Mouse (Mus musculus): ENCODE data around the gene Slc4a1. TPM values are rescaled to one million over a fixed set of nuclear protein-coding genes. Genes with fewer than 3 reads are reported as not detected.

Slc4a1 gene
- total and polyA plus RNA-seq, 3 experiments, result 1.1 to 596 (median 2.9) TPM

GRCm38 (mm10) chr11:102400513-102401084 lies 34.6 kb upstream of the Slc4a1 start:
- Histone ChIP-seq H3K4me3 (ENCODE audit: low read depth, low read length) (no peak overlapping the region), H3K4me1 (ENCODE audit: insufficient read depth, low read depth, low read length) (peaks cover 14% of the 10 kb centered on the region), H3K27me3 (ENCODE audit: insufficient read depth, low read length) (peaks cover 46% of the 10 kb centered on the region), H3K9me3 (replicated peaks) (no peaks in the 10 kb centered on the region), H3K36me3 (replicated peaks) (peaks cover 42% of the 10 kb centered on the region)
- no peak for DNase-seq (ENCODE audit: low spot score)
- TF ChIP-seq TAL1 (conservative IDR thresholded peaks at IDR 0.05; ENCODE audit: low read depth, low read length), result no peak
- no peak for TF ChIP-seq POLR2AphosphoS5 (IDR thresholded peaks at IDR 0.05; ENCODE audit: insufficient replicate concordance, low read depth, low read length)
- no peak for TF ChIP-seq GATA2 (IDR thresholded peaks at IDR 0.05; ENCODE audit: borderline replicate concordance, low read depth, low read length)
- no peak for TF ChIP-seq GATA1 (IDR thresholded peaks at IDR 0.05; ENCODE audit: borderline replicate concordance, low read length)
- TF ChIP-seq CTCF (IDR thresholded peaks at IDR 0.05; ENCODE audit: low read depth, low read length), result no peak
- no peak for ATAC-seq (ENCODE audit: extremely low read depth, insufficient number of reproducible peaks, low FRiP score, poor library complexity, severe bottlenecking)

DNA sequence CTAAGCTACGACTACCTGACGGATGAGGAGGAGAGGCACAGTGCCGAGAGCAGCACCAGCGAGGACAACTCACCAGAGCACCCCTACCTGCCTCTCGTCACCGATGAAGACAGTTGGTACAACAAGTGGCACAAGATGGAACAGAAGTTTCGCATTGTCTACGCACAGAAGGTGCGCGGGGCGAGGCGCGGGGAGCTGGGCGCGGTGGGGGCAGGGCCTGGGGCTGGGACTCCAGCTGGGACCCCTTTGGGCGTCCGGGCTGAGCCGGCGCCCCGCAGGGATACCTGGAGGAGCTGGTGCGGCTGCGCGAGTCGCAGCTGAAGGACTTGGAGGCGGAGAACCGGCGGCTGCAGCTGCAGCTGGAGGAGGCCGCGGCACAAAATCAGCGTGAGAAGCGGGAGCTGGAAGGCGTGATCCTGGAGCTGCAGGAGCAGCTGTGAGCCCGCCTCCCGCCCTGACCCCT lies 33.6 kb upstream of the Slc4a1 start:
- Histone ChIP-seq H3K36me3 (replicated peaks) (peaks cover 33% of the 10 kb centered on the region), H3K27me3 (ENCODE audit: insufficient read depth, low read length) (peaks cover 56% of the 10 kb centered on the region), H3K4me1 (ENCODE audit: insufficient read depth, low read depth, low read length) (peaks cover 5% of the 10 kb centered on the region; the same call in 1 of the 2 replicates), H3K9me3 (replicated peaks) (no peaks in the 10 kb centered on the region), H3K4me3 (ENCODE audit: low read depth, low read length) (no peak overlapping the region)
- TF ChIP-seq CTCF (IDR thresholded peaks at IDR 0.05; ENCODE audit: low read depth, low read length) (no peak), GATA1 (IDR thresholded peaks at IDR 0.05; ENCODE audit: borderline replicate concordance, low read length) (no peak), POLR2AphosphoS5 (IDR thresholded peaks at IDR 0.05; ENCODE audit: insufficient replicate concordance, low read depth, low read length) (no peak), GATA2 (IDR thresholded peaks at IDR 0.05; ENCODE audit: borderline replicate concordance, low read depth, low read length) (no peak), TAL1 (conservative IDR thresholded peaks at IDR 0.05; ENCODE audit: low read depth, low read length) (no peak)
- DNase-seq (ENCODE audit: low spot score) (no peak), ATAC-seq (ENCODE audit: extremely low read depth, insufficient number of reproducible peaks, low FRiP score, poor library complexity, severe bottlenecking) (no peak)

- DNase-seq (ENCODE audit: low spot score) (no peak), ATAC-seq (ENCODE audit: extremely low read depth, insufficient number of reproducible peaks, low FRiP score, poor library complexity, severe bottlenecking) (no peak)
- H3K4me3 ChIP-seq (ENCODE audit: low read depth, low read length), result no peak overlapping the region
- H3K9me3 ChIP-seq (replicated peaks), result no peaks in the 10 kb centered on the region
- H3K27me3 ChIP-seq (ENCODE audit: insufficient read depth, low read length), result peaks cover 61% of the 10 kb centered on the region
- TF ChIP-seq GATA1 (IDR thresholded peaks at IDR 0.05; ENCODE audit: borderline replicate concordance, low read length) (no peak), TAL1 (conservative IDR thresholded peaks at IDR 0.05; ENCODE audit: low read depth, low read length) (no peak), POLR2AphosphoS5 (IDR thresholded peaks at IDR 0.05; ENCODE audit: insufficient replicate concordance, low read depth, low read length) (no peak)
- H3K4me1 ChIP-seq (ENCODE audit: insufficient read depth, low read depth, low read length), result peaks cover 4% of the 10 kb centered on the region; the same call in 1 of the 2 replicates
- peaks cover 27% of the 10 kb centered on the region for H3K36me3 ChIP-seq (replicated peaks)
These were observed 33.1 kb upstream of the Slc4a1 start for GRCm38 (mm10) chr11:102399107-102399506.

DNA sequence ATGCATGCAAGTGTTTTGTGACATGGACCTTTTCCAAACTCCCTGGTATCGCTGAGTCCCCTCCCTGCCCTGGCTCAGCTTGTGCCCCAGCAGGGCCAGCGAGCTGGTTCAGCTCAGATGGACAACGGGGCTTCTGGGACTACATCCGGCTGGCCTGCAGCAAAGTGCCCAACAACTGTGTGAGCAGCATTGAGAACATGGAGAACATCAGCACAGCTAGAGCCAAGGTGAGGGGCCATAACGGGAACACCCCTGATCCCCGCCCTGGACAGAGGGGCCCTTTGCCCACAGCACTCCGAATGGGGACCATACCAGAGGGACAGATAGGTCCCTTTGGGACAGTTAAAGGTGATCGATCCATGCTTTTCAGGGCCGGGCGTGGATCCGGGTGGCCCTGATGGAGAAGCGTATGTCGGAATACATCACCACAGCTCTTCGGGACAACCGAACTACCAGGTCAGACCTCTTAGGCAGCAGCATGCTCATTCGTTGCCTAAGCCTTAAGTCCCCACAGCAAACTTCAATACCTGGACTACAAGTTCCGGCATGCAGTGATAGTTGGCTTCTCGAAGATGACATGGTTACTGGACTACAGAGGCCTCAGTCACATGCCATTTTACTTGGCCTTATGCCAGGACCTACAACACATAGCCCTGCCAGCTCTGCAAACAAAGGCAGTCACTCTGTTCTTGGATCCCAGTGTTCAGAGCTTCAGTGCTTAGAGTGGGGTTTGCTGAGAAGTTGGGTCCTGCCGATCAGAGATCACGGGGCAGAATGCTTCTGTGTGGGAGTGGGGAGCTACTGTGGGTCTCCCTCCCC lies 32.2 kb upstream of the Slc4a1 start:
- Histone ChIP-seq H3K36me3 (replicated peaks) (peaks cover 18% of the 10 kb centered on the region), H3K27me3 (ENCODE audit: insufficient read depth, low read length) (peaks cover 69% of the 10 kb centered on the region), H3K4me3 (ENCODE audit: low read depth, low read length) (no peak overlapping the region), H3K4me1 (ENCODE audit: insufficient read depth, low read depth, low read length) (peaks cover 12% of the 10 kb centered on the region), H3K9me3 (replicated peaks) (no peaks in the 10 kb centered on the region)
- DNase-seq (ENCODE audit: low spot score), result no peak
- no peak for TF ChIP-seq POLR2AphosphoS5 (IDR thresholded peaks at IDR 0.05; ENCODE audit: insufficient replicate concordance, low read depth, low read length)
- no peak for TF ChIP-seq GATA1 (IDR thresholded peaks at IDR 0.05; ENCODE audit: borderline replicate concordance, low read length)
- TF ChIP-seq TAL1 (conservative IDR thresholded peaks at IDR 0.05; ENCODE audit: low read depth, low read length), result no peak
- TF ChIP-seq GATA2 (IDR thresholded peaks at IDR 0.05; ENCODE audit: borderline replicate concordance, low read depth, low read length), result no peak
- TF ChIP-seq CTCF (IDR thresholded peaks at IDR 0.05; ENCODE audit: low read depth, low read length), result no peak
- ATAC-seq (ENCODE audit: extremely low read depth, insufficient number of reproducible peaks, low FRiP score, poor library complexity, severe bottlenecking), result no peak

GRCm38 (mm10) chr11:102396671-102397141 lies 30.7 kb upstream of the Slc4a1 start:
- Histone ChIP-seq H3K4me3 (ENCODE audit: low read depth, low read length) (no peak overlapping the region), H3K9me3 (replicated peaks) (no peaks in the 10 kb centered on the region), H3K4me1 (ENCODE audit: insufficient read depth, low read depth, low read length) (peaks cover 20% of the 10 kb centered on the region), H3K36me3 (replicated peaks) (peaks cover 3% of the 10 kb centered on the region), H3K27me3 (ENCODE audit: insufficient read depth, low read length) (peaks cover 83% of the 10 kb centered on the region)
- TF ChIP-seq GATA1 (IDR thresholded peaks at IDR 0.05; ENCODE audit: borderline replicate concordance, low read length), result no peak
- TF ChIP-seq POLR2AphosphoS5 (IDR thresholded peaks at IDR 0.05; ENCODE audit: insufficient replicate concordance, low read depth, low read length), result no peak
- TF ChIP-seq TAL1 (conservative IDR thresholded peaks at IDR 0.05; ENCODE audit: low read depth, low read length), result no peak
- TF ChIP-seq GATA2 (IDR thresholded peaks at IDR 0.05; ENCODE audit: borderline replicate concordance, low read depth, low read length), result no peak
- no peak for TF ChIP-seq CTCF (IDR thresholded peaks at IDR 0.05; ENCODE audit: low read depth, low read length)
- no peak for ATAC-seq (ENCODE audit: extremely low read depth, insufficient number of reproducible peaks, low FRiP score, poor library complexity, severe bottlenecking)
- DNase-seq (ENCODE audit: low spot score), result no peak

DNA sequence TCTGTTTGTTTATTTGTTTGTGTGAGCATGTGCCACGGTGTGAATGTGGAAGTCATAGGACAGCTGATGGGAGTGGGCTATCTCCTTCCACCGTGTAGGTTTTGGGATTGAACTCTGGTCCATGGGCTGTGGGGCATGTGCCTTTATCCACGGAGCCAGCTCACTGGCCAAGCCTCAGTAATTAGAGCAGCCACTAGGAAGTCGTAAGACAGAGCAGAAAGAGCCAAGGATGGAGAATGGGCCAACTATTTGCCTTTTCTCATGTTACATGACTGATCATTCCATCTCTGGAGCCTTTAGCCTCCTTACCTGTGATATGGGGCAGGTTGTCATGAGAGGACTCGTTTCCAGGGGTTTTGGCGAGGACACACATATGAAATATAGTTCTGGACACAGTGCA lies 30.3 kb upstream of the Slc4a1 start:
- no peaks in the 10 kb centered on the region for H3K36me3 ChIP-seq (replicated peaks)
- ATAC-seq (ENCODE audit: extremely low read depth, insufficient number of reproducible peaks, low FRiP score, poor library complexity, severe bottlenecking), result no peak
- peaks cover 20% of the 10 kb centered on the region for H3K4me1 ChIP-seq (ENCODE audit: insufficient read depth, low read depth, low read length)
- no peak overlapping the region for H3K4me3 ChIP-seq (ENCODE audit: low read depth, low read length)
- H3K27me3 ChIP-seq (ENCODE audit: insufficient read depth, low read length), result peaks cover 85% of the 10 kb centered on the region
- TF ChIP-seq TAL1 (conservative IDR thresholded peaks at IDR 0.05; ENCODE audit: low read depth, low read length), result no peak
- no peak for TF ChIP-seq GATA1 (IDR thresholded peaks at IDR 0.05; ENCODE audit: borderline replicate concordance, low read length)
- TF ChIP-seq CTCF (IDR thresholded peaks at IDR 0.05; ENCODE audit: low read depth, low read length), result no peak
- TF ChIP-seq POLR2AphosphoS5 (IDR thresholded peaks at IDR 0.05; ENCODE audit: insufficient replicate concordance, low read depth, low read length), result no peak
- TF ChIP-seq GATA2 (IDR thresholded peaks at IDR 0.05; ENCODE audit: borderline replicate concordance, low read depth, low read length), result no peak
- H3K9me3 ChIP-seq (replicated peaks), result no peaks in the 10 kb centered on the region
- no peak for DNase-seq (ENCODE audit: low spot score)
